Mouse (Mus musculus) monocyte, adult 5-6 weeks (primary cell): ENCODE results near the gene Gm1043. TPM values are rescaled to one million over a fixed set of nuclear protein-coding genes. Genes with fewer than 3 reads are reported as not detected.
A peak's percentile ranks its signal among the peaks of the same experiment; 100 is the strongest.

Source experiments
- ATAC-seq: fragments of 153-309, 156-312 bp; replicated peaks from 2 replicates; pipeline ENCODE4 v1.8.0; 2017; ENCODE audit warnings: mild to moderate bottlenecking; ENCODE audit not compliant: low TSS enrichment, insufficient number of reproducible peaks, severe bottlenecking, poor library complexity, low FRiP score
- total RNA-seq: library from RNA; stranded (forward); fragments of 200-1000, 200-491, 200-594 nt; gene quantifications from 3 replicates; pipeline ENCODE4 v1.2.3, GENCODE M21; 2017

The Gm1043 gene
- total RNA-seq, 1 experiment from 2014 or later: 1.8 TPM

DNA sequence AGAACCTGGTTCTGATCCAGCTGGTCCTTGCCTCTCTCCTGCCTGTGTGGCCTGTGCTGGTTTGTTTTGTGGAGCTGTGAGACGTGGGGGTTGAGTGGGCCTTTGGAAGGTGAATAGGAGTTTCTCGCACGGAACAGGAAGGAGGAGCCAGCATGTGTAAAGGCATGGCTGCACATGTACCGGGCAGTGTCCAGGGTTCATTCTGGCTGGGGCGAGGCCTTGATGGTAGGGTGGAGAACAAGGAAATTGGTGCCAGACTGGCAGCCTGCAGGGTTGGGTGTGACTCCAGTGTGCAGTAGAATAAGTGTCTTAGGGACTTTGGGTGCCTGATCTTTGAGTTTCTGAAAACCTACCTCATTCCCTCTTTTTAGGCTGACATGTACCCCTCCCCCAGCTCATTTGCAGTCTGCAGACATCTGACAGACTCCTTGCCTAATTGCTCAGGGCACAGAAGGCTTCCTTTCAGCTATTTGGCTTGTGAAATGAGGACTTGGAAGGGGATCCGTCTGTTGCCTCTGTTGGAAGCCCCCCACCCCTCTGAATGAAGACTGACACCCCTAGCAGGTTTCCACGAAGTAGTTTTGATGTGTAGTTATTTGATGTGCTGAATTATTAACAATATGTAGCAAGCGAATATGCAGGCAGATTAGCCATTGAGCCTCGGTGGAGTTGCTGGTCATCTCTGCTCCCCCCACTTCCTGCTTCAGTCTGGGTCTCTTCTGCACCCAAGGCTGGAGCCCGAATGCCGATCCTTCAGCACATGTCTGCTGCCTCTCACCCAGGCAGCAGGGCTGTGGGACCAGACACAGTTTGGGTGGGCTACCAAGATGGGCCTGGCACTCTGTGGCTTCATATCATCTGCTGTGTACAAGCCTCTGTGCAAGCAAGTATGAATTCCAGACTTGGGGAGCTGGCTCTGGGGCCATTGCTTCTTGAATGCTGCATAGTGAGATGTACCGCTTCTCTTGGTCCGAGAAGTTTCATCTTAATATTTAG lies 20.4 kb upstream of the Gm1043 start:
- no peak for ATAC-seq

DNA sequence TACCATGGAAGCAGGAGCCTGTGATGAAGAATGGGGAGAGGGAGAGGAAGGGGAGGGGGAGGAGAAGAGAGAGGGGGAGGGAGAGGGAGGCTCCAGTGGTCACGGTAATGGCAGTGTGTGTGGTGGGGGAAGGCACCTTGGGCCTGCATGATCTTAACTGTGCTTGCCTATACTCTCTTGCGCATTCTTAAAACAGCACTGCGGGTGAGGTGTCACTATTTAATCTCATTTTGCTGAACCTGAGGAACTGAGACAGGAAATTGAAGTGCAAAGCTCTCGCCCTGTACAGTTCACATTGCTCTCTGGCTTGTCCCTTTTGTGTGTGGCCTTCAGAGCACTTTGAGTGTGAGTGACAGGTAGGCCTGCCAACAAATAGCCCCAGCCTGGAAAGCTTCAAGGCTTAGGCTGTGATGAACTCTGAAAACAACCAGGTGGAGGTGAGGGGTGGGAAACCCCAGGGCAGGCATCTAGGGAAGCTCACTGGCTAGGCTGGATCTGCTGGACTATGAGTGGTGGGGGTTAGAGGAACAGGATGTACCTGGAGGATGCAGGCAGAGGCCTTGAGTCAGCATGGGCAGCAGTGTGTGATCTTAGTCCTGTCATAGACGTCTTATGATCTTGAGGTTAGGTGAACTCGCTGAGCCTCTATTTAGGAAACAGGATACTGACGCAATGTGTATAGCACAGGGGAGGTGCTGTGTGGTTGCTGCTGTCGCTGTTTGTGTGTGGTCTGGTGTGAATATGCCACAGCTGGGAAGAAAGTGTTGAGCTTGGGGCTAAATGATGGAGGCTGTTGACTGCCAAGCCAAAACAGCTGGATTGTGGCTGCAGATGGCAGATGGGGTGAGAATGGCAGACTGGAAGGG lies 18.2 kb upstream of the Gm1043 start:
- peak; percentile 89 for ATAC-seq

DNA sequence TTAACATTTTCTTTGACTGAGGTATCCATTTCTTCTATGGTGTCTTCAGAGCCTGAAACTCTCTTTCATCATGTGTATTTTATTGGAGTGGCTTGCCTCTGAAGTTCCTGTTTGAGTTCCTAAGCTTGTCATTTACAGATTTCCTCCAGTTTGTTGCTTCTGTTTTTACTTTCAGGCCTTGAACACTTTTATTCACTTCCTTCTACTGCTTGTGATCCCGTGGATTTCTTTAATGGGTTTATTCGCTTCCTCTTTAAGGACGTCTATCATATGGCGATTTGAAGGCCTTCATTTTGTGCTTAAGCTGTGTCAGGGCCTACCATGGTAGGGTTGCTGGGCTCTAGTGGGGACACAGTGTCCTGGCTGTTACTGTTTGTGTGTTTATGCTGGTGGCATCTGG lies 11.5 kb upstream of the Gm1043 start:
- ATAC-seq: no peak

DNA sequence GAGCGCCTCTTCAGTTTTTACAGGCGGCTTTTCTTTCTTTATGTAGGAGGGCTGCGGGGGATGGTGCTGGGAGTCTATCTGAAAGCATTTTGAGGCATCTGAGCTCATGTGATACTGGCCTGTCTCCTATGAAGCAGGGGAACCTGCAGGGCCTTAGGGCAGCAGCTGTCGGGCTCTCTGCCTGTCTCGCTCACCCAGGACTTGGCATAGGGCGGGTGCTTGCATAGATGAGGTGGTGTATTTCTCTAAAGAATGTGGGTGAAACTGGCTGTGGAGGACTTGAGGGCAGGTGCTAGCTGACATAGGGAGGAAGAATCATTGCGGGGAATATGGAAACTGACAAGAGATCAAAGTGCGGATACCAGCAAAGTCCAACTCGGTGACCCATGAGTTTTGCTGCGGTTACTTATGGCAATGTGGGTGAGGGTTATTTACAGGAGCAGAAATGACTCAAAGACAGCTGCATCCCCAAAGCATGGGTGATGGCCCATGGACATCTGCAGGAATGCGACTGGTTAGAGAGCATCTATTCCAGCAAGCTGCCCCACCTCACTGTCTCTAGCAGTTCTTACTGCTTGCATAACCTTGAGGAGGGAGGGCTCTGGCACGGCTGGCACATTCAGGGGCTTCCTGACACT lies 8.4 kb upstream of the Gm1043 start:
- ATAC-seq: no peak

DNA sequence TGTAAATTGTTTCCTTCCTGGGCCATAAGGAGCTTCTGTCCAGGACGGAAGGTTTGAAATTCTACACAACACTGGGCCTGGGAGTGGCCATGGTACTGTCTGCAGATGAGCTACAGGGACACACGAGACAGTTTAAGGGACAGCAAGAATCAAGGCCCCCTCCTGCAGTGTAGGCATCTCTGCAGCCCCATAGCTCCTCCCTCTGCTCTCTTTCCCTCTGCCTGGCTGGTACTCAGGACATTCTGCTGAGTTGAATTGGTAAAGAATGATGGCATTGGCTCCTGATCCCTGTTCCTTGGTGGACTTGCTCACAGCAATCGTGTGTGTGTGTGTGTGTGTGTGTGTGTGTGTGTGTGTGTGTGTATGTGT lies 7.9 kb upstream of the Gm1043 start:
- ATAC-seq: no peak

DNA sequence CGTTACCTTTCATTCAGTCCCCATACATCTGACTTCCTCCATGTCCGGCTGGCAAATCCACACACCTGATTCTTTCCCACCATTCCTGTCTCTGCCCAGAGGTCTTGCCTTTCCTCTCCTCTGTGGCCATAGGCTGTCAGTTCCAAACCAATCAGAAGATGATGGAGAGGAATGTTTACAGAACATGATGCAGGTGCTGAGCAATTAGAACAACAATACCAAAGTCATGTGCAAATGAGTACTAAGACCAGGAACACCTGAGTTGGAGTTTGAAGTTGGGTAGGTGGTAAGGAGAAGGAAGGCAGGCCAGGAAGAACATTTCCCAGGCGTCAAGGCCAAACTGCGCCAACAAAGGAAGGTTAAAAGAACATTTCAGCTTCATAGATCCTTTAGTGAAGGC lies 5.7 kb upstream of the Gm1043 start:
- ATAC-seq: no peak

DNA sequence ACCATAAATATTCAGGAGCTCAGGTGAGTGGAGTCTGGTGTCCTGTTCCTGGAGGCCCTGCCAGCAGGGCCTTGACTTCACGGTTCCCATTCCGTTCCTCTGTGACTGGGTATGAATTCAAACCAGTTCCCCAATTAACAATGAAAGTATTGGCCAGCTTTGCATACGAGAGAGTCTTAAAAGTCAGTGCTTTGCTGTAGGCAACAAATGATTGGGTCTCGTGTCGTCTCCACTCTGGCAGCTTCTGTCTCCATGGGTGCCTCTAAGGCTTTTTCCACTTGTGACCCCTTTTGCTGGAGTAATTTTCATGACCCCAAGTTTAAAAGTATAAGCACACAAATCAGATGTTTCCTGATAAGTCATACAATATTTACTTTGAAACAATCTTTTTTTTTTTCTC lies 4.6 kb upstream of the Gm1043 start:
- no peak for ATAC-seq

DNA sequence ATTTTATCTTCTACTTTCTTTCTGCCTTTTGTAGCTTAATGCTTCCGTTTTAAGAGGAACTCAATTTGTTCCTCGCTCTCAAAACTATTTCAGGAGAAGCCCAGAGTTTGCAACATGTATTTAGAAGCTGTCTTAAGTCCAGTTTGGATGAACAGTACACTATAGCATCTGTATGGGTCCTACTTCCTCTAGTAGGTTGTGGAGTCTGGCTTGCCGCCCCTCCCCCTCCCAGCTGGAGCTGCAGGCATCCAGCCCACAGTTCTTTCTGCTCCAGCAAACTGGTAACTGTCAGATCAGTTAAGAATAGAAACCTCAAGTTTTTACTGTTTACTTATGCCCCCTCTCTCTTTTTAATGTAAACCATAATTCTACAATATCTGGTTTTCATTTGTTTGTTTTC lies 2.8 kb upstream of the Gm1043 start:
- no peak for ATAC-seq

DNA sequence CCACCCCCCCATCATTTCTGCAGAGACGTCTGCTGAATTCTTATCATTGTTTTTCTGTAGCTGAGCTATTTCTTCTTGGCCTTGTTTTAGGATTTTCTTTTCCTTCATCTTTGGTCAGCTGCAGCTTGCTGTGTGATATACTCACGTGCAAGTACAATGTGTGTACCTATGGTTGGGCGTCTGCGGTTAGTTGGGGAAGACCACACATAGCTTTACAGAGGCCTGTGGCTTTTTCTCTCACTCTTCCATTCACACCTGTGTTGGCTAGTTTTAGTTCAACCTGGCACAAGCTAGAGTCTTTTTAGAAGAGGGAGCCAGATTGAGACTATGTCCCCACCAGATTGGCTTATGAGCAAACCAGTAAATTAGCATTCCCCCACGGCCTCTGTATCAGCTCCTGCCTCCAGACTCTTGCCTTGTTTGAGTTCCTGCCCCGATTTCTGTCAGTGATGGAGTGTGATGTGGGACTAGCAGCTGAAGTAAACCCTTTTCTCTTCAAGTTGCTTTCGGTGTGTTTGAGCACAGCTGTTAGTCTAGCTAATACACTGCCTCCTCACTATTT lies 1.9 kb upstream of the Gm1043 start:
- ATAC-seq: no peak

DNA sequence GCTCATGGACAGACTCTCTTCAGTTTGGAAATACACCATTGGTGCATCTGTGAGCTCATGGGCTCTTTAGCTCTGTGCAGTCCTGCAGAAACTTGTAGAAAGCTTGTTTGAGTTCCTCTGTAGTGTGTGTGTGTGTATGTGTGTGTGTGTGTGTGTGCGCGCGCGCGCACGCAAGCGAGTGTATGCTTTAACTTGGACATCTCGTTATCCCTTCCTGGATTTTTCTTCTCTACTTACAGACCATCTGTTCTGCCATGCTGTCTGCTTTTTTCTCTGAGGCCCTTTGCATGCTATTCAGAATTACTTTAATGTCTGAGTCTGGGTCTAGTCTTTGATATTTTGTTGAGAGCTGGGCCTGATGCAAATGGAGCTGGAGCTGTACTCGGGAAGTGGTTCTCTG lies 1.3 kb upstream of the Gm1043 start:
- ATAC-seq: no peak

DNA sequence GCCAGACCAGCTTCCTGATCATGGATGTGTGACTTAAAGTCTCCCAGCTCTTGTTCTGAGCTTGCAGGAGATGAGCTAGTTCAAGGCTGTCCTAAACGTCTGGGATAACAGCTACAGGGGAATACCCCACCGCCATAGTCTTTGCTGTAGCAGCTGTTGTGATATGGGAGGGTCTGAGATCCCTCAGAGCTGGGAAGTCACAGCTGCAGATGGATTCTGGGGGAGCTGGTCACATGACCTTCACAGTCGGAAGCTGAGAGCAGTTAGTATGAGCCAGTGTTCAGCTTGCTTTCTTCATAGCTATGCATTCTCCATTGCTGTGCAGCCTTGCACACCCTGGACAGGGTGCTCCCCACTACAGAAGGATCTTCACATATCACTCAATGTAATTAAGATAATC lies 748 bp downstream of the Gm1043 start:
- no peak for ATAC-seq

DNA sequence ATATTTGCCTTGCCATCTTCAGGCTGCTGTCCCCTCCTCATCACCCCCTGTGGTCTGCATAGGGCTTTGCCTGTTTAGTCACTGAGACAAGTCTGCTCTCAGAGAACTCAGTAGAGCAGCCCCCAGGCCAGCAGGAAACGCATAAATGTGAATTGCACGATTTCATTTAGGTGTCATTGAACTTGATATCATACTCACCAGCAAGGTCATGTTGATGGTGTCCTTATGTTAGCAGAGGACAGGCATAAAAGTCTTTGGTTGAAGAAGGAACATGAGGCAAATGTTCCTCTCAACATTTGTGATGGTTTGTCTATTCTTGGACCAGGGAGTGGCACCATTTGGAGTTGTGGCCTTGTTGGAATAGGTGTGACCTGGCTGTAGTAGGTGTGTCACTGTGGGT lies 2.6 kb downstream of the Gm1043 start:
- no peak for ATAC-seq

DNA sequence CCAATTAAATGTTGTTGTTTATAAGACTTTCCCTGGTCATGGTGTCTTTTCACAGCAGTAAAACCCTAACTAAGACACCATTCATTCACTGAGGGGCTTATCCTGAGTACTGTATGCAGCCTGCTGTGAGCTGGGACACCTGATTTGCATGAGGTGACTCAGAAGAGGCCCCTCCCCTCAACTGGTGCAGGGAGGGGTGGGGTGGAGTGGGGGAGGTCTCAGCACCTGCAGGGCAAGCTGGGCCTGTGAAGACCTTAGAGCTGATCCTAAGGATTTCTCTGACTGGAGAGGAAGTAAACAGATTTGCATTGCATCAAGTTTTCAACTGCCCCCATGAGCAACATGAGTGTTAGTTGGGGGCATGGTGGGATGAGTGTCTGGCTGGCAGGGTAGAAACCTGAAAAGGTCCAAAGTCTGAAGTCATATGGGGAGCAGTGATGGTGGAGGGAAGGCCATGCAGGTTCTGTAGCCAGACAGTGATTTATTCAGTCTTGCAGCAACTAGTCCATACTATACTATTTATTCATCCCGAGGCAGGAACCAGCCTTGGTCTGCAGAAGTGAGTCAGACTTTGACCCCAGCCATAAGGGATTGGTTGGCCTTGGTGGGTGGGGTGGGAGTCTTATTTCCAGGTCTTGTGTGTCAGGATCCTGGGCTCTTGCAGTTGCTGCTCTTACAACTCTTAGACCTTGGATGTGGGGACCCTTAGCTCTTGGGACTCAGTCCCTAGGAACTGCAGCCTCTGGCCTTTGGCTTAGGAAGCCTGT lies 3.4 kb downstream of the Gm1043 start:
- no peak for ATAC-seq

DNA sequence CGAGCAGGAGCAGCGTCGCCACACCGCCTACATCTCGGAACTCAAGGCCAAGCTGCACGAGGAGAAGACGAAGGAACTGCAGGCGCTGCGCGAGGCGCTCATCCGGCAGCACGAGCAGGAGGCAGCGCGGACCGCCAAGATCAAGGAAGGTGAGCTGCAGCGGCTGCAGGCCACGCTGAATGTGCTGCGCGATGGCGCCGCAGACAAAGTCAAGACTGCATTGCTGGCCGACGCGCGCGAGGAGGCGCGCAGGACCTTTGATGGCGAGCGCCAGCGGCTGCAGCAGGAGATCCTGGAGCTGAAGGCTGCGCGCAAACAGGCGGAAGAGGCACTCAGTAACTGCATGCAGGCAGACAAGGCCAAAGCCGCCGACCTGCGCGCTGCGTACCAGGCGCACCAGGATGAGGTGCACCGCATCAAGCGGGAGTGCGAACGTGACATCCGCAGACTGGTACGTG lies 6.0 kb downstream of the Gm1043 start:
- no peak for ATAC-seq

DNA sequence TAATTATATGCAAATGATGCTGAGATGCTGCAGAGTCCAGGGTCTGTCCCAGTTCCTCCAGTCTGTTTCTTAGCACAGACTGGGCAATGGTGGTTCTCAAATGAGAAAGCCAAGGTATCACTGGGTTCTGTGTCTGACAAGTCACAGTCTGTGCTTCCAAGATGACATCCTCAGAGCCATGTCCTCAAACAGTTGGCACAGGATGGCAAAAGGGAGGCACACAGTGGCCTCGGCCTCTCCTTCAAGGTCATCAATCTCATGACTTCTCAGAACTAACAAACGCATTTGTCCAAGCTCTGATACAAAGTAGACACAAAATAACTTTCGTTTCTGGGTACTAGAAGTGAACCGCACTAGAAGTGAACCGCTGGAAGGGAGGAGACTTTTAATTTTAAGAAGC lies 9.8 kb downstream of the Gm1043 start:
- no peak for ATAC-seq

DNA sequence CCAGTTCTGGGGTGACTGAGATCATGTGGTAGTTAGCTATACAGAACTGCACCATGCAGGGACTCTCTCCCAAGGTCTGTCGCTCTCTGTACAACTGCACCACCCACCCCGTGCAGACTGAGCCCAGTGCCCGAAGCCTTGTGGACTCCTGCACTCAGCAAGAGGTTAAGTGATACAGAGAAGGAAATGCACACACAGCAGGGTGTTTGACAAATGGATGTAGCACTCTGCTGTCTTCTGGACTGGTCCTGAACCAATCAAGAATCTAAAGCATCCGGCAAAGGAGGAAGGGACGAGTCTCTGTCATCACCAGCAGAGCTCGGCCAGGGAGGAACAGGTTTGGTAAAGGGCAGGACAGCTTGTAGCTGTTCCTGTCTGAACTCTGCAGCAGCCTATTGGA lies 12.4 kb downstream of the Gm1043 start:
- no peak for ATAC-seq

DNA sequence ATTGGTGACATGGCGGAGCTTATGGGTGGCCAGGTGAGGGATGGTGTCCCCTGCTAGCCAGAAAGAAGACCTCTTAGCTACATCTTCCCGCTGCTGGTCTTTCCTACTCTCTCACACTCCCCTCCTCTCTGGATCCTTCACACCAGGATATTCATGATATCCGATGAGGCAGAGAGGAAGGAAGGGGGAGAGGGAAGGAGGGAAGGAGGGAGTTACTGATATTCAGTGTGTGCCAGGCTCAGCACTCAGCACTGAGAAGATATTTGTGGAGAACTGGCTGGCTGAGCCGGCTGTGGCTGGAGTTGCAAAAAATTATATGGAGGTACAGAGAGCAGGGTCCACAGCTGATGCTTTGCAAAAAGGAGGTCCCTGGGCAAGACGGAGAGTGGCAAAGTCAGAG lies 15.6 kb downstream of the Gm1043 start:
- no peak for ATAC-seq

DNA sequence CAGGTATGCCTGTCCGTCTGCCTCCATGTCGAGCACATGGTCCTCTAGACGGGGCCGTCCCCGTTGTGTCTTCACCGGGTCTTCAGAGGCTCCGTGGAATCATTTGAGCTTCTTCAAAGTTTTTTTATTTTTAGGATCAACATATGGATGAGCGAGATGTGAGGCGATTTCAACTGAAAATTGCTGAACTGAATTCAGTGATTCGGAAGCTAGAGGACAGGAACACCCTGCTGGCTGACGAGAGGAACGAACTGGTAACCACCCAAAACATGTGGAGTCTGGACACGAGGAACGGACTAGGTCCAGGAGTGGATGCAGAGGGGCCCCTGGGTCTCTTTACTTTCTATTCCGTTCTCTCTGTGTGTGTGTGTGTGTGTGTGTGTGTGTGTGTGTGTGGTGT lies 16.5 kb downstream of the Gm1043 start:
- no peak for ATAC-seq
